Mouse (Mus musculus) ES-CJ7 (cell line): ENCODE measurements around the gene Cdh22.

Experiments
- DNase-seq: peaks from one replicate; pipeline ENCODE4 v3.0.0; 2011; ENCODE audit warnings: low read depth, low spot score

The Cdh22 gene

DNA sequence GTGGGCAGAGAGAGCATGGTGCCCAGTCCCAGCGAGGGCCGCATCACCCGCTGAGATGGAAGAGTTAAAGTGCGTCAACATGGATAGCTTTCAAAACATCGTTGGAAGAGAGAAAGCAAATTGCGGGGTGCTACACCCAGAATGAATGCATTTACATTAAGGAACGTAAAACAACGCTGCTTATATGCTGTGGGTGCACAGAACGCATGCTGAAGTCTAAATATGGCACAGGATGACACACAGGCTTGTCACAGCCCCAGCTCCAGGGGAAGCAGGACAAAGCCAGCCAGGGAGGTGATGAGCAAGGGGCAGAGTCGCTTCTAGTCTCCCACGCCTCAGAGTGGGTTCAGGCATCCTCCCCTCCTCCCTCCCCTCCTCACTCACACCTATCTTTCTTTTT is 27.0 kb downstream of the Cdh22 start:
- DNase-seq, result no peak

- DNase-seq, result no peak
Measured at GRCm38 (mm10) chr2:165207086-165207485, 27.6 kb downstream of the Cdh22 start.

DNA sequence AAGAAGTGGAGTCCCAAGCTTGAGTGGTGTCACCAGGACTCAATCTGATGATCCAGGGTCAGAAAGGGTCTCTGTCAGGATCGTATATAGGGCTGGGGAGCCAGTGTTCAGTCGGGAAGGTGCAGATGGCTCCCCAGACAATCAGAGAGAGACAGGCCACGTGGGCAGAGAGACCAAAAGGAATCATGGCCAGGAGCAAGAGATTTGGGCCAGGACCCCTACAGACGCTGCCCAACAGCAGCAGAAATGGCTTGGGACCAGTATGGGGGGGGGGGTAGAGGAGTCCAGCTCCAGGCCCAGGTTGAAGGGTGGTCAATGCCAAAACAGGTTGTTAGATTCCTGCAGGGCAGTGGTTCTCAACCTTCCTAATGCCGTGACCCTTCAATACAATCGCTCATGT is 29.2 kb downstream of the Cdh22 start:
- no peak for DNase-seq

DNA sequence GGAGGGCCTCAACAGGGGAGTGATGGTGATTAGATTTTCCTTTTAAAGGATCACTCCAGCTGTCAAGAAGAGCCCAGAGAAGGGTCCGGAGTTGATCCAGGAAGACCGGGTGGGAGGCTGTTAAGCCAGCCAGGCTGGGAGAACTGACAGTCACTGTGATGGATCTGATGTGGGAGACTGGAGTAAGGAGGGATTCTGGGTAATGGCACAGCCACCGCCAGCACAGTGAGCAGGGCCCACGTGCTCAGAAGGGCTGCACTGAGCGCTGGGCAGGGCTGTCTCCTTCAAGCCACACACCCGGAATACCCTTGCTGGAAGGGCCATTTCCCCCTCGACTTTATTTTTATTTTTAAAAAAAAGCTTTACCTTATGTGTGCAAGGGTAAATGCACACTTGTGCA is 29.7 kb downstream of the Cdh22 start:
- DNase-seq, result no peak

- DNase-seq, result peak; percentile 35
Measured at GRCm38 (mm10) chr2:165201761-165202751, 32.6 kb downstream of the Cdh22 start.

- DNase-seq, result no peak
Measured at GRCm38 (mm10) chr2:165197546-165197945, 37.1 kb downstream of the Cdh22 start.

GRCm38 (mm10) chr2:165195411-165196182 is 39.1 kb downstream of the Cdh22 start:
- DNase-seq, result no peak

DNA sequence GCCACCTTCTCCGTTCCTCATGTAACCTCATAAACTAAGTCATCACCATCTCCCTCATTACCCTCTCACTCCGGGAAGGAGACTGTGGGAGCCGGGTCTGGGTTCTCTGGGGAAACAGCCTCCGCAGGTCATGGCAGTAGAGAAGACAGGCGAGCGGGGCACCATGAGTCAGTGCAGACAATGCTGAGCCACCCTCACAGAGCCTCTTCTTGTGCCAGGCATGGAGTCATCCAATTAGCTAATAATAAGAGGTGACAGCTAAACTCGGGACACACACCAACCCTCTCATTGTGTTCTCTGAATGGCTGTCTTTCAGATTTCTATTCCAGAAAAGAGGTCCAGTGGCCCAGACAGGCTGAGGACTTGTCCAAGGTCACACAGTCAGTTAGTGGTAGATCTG is 43.2 kb downstream of the Cdh22 start:
- DNase-seq, result no peak

- DNase-seq, result no peak
Measured at GRCm38 (mm10) chr2:165189546-165189945, 45.1 kb downstream of the Cdh22 start.

- no peak for DNase-seq
Measured at GRCm38 (mm10) chr2:165187648-165188380, 46.8 kb downstream of the Cdh22 start.

- DNase-seq, result no peak
Measured at GRCm38 (mm10) chr2:165184015-165184633, 50.5 kb downstream of the Cdh22 start.

DNA sequence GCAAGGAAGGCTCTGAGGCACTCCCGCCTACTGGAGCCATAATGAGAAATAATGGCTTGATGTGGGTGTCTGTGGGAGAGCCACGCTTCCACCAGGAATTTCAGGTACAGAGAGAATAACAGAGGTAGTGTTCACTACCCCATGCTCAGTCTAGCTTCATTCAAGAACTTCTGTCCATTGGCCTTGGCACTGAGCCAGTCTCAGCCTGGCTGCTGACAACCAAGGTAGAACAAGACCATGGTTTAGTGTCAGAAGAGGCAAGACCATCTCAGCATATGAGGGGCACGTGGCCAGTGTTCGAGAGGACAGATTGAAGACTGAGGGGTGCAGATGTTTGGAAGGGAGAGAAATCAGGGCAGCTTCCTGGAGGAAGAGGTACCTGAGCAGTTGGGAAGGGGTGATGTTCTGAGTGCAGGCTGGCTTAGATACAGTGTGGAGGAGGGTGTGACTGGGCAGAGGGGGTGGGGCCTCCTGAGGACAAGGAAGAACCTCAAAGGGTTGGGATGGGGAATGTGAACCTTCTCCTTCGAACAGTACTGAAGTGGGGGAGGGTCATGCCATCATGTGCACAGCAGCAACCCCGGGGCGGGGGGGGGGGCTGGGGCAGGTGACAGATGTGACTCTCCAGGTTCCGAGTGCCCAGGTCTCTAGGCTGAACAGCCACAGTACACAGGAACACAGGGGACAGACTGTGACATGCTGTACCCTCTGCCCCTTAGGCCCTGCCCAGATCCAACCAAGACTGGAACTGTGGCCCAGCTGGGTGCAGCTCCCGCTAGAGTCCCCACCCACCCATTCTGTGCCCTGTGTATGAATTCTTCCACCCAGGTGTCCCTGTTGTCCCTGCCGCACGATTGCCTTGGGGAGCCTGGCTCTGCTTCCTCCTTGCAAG is 52.3 kb downstream of the Cdh22 start:
- DNase-seq, result no peak

- no peak for DNase-seq
Measured at GRCm38 (mm10) chr2:165179231-165179630, 55.4 kb downstream of the Cdh22 start.

DNA sequence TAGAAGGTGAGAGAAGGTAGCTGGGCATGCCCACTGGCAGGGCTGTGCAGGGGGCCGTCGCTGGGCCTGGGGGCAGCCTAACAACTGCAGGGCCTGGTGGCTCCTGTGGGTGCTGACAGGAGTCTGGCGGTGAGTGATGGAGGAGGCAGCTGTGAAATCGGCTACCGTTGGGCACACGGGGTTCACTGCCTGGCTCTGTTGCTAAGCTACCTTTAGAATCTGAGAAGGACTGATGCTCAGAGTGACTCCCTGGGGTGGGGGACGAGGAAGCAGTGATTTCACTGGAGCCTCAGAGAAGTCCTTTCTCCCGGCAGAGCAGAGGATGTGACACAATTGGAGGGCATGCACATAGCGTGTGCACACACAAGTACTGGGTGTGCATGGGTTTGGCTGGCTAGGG is 57.7 kb downstream of the Cdh22 start:
- DNase-seq, result no peak

GRCm38 (mm10) chr2:165166664-165167435 is 67.8 kb downstream of the Cdh22 start:
- peak; percentile 28 for DNase-seq

GRCm38 (mm10) chr2:165162221-165162620 is 72.4 kb downstream of the Cdh22 start:
- peak; percentile 64 for DNase-seq

GRCm38 (mm10) chr2:165160466-165160865 is 74.2 kb downstream of the Cdh22 start:
- peak; percentile 37 for DNase-seq

DNA sequence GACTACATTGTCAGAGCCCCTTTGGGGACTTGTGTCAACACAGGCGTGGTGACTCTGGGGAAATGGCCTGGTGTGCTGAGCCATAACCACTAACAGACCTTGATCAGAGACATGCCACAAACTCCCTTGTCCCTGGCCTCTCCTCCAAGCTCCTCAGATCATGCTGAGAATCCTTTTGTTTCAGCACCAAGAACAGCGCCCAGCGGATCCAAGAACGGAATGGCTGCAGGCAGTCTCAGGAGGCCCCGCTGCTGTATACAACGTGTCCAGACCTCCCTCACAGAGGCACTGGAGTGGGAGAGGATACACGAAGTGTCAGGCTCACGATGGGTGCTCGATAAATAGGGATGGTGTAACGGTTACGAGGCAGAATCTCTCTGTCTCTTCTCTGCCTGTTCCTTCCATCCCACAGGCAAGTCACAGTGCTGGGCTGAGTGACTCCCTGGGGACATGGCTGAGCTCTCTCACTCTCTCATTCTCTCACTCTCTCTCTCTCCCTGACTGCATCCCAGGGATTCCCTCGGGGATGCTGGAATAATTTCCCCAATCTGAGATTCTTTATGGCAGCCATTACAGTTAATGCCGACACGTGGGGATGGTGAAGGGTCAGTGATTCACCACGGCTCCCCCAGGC is 75.5 kb downstream of the Cdh22 start:
- DNase-seq, result peak; percentile 78

DNA sequence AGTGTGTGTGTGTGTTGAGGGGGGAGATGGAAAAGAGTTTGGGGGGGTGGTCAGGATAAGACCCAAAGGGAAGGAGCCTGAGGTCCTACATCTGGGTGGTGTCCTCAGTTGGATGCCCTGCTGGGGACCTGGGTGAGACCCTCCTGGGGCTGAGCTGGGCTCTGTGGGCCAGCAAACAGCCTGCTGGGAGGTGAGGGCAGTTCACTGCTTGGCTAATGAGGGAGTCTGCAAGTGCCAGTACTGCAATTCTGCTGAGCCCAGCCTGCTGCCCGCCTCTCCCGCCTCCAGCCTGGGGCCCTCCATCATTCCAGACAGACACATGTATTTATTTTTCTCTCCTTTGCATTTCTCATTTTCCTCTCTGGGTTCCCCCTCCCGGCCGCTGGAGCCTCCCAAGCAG is 76.3 kb downstream of the Cdh22 start:
- no peak for DNase-seq
